Mouse (Mus musculus) gastrocnemius, adult 2 months (tissue): ENCODE measurements around the gene Ankrd33. TPM values are rescaled to one million over a fixed set of nuclear protein-coding genes. Genes with fewer than 3 reads are reported as not detected.

ENCODE experiments used
- DNase-seq: peaks from one replicate; pipeline ENCODE4 v3.0.0; 2022
- H3K27ac ChIP-seq: fragments of 200-600 bp; 2 replicates; pipeline ENCODE4 v1.8.1; 2022; ENCODE audit warnings: mild to moderate bottlenecking
- H3K4me3 ChIP-seq: fragments of 200-600 bp; 2 replicates; pipeline ENCODE4 v1.8.1; 2022; ENCODE audit warnings: mild to moderate bottlenecking, moderate library complexity
- CTCF ChIP-seq: fragments of 200-600 bp; IDR thresholded peaks from 2 replicates; pipeline ENCODE4 v1.8.1; 2022; ENCODE audit warnings: antibody characterized with exemption, mild to moderate bottlenecking, moderate library complexity
- intact Hi-C: fragments of 180-260 bp; cut with DNase I; formaldehyde crosslinking; loops from one replicate; pipeline ENCODE4 v1.15.1; 2025
- total RNA-seq, 2 experiments: library from RNA; stranded (reverse); gene quantifications; 2 replicates each; pipeline ENCODE4 v1.2.3; 2021

The Ankrd33 gene
- total RNA-seq, 2 experiments from 2014 or later = not detected

DNA sequence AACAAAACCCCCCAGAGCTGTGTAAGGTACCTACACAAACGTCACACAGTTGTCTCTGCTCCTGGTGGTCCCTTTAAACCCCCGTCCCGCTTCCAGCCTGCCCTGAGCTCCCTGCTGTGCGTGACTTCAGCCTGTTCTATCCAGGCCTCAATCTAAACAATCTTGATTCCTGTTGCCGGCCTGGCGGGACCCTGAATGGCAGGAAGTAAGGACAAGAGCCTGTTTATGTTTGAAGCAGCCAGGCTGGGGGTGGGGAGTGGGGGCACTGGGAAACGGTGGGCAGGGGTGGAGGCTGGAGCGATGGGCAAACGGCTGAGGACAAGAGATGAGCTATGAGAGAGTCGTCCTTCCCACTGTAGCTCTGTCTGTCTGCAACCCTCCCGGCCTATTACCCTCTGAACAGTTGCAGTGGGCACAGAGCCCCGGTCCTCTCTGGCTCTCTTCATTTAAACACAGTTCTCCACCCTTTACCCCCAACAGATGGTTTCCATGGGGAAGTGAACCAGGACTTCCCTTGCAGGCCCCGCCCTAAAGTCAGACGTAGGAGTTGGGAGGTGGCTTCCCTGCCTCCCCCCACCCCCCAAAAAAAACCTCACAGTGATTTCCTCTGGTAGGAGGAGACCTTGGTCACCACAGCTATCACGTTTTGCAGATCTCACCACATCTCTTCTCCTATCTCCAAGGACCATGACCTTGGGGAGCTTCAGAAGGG is 18.6 kb downstream of the Ankrd33 start:
- TF ChIP-seq CTCF = no peak
- intact Hi-C loops = no loop called here
- Histone ChIP-seq H3K4me3 (peak overlapping the region; percentile 85), H3K27ac (peak overlapping the region; percentile 64)
- DNase-seq = peak; percentile 50

DNA sequence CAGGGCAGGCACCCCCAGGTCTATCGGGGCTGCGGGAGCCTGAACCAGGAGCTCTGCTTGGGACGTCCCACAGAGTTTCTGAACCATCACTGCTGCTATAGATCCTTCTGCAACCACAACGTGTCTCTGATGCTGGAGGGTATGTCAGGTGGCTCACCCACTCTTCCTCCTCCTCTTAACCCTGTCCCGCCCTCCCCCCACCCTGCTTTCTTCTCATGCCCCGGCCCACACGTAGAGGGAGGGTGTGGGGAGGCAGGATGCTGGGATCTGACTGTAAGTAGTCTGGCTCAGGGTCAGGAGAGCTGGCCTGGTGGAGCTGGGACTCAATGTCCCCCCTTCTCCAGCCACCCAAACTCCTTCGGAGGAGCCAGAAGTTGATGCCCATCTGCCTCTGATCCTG is 19.9 kb downstream of the Ankrd33 start:
- no peak for DNase-seq
- H3K4me3 ChIP-seq = no peak overlapping the region; the same call in 1 of the 2 replicates
- no peak for TF ChIP-seq CTCF
- intact Hi-C loops = no loop called here
- H3K27ac ChIP-seq = peak overlapping the region; percentile 28

DNA sequence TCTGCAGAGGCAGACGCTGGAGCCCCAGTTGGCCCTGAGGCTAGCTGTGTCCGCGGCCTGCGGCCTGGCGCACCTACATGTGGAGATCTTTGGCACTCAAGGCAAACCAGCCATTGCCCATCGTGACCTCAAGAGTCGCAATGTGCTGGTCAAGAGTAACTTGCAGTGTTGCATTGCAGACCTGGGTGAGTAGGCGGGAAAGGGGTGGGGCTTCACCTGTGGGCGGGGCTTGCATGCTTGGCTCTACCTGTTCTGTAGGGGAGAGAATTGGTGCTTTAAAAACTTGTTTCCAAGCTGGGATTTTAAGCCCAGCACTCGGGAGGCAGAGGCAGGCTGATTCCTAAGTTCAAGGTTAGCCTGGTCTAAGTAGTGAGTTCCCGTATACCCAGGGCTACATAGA is 21.9 kb downstream of the Ankrd33 start:
- intact Hi-C loops = no loop called here
- no peak overlapping the region for H3K27ac ChIP-seq
- H3K4me3 ChIP-seq = no peak overlapping the region
- no peak for DNase-seq
- TF ChIP-seq CTCF = no peak

DNA sequence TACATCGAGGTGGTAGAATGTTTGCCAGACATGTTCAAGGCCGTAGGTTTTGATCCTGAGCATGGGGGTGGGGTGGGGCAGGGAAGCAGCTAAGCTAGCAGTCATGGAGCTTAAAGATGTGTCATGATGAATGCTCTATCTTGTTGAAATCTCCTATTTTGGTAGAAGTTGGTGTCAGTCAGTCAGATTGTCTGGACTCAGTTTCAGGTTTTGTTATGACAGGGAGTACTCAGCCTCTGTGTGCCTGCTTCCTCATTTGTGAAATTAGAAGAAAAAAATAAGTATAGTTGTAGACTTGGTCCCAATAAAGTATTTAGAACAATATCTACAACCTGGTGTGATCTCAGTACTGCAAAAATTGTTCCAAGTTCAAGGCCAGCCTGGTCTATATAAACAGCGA is 23.1 kb downstream of the Ankrd33 start:
- Histone ChIP-seq H3K4me3 (no peak overlapping the region), H3K27ac (0 out of 2 replicates have a peak overlapping the region, but pooled peaks have one; percentile 82)
- TF ChIP-seq CTCF = no peak
- no peak for DNase-seq
- intact Hi-C loops = no loop called here

DNA sequence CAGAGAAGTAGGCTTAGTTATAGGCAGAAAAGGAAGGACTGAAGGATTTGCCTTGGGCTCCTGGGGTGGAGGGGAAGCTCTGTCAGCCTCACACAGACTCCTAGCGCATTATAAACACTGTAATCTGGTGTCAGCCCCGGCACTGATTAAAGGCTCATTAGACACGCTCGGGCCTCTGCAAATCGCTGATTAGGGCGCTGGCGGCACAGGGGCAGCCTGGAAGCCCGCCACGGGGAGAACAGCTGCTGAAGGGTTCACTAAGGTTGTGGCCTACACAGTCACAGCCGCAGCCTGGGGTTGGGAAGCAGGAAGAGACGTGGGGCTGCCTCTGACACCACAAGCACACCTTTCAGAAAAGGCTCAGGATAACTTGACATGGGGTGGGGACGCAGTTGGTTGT is 24.3 kb downstream of the Ankrd33 start:
- intact Hi-C loops = no loop called here
- DNase-seq = peak; percentile 91
- no peak for TF ChIP-seq CTCF
- peak overlapping the region; percentile 82 for H3K27ac ChIP-seq
- H3K4me3 ChIP-seq = no peak overlapping the region; the same call in 1 of the 2 replicates

DNA sequence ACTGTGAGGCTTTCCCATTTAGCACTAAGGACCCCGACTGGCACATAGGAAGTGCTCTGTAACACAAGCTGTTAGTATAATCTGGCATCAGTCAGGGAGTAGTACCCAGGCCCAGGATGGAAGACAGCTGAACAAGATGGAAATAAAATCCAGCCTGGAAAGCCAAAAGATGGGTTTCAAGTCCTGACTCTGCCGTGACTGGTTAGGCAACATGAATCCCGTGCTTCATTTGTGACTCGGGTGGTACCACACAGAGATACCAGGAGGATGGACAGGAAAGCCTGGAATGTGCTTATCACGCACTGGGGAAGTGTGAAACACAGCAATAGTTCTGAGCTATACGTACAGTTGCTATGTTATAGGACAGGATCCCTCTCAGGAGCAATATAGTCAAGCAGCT is 25.0 kb downstream of the Ankrd33 start:
- no peak for DNase-seq
- intact Hi-C loops = no loop called here
- peak overlapping the region; percentile 82 for H3K27ac ChIP-seq
- TF ChIP-seq CTCF = no peak
- H3K4me3 ChIP-seq = peak overlapping the region; percentile 55

DNA sequence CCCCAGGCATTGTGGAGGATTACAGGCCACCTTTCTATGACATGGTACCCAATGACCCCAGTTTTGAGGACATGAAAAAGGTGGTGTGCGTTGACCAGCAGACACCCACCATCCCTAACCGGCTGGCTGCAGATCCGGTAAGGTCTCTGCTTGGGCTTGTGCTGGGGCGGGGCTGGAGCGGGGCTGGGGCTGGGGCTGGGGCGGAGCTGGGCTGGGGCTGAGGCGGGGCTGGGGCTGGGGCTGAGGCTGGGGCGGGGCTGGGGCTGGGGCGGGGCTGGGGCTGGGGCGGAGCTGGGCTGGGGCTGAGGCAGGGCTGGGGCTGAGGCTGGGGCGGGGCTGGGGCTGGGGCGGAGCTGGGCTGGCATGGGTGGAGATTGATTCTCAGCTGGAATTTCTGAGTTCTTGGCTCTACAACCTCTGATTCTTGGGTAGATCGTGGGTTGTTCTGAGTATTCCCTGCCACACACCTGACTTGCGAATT is 25.5 kb downstream of the Ankrd33 start:
- peak; percentile 84 for DNase-seq
- intact Hi-C loops = no loop called here
- TF ChIP-seq CTCF = no peak
- H3K27ac ChIP-seq = peak overlapping the region; percentile 89
- peak overlapping the region; percentile 72 for H3K4me3 ChIP-seq

DNA sequence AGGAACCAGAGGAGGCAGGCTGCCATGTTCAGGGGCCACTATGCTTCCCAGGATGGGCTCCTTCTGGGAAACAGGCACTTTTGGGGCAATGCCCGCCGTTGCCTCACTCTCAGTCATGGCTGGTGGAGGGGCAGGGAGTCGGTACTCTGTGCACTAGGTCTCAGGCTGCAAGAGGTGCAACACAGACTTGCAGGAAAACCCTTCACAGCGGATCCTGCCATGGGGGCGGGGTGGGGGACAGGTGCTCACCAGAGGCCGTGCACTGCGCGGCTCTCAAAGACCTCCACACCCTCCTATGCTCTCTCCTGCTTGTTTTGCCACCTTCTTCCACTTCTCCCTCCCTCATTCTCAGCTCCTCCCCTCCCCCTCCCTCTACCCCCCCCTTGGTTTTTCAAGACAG is 27.1 kb downstream of the Ankrd33 start:
- Histone ChIP-seq H3K27ac (peak overlapping the region; percentile 89), H3K4me3 (peak overlapping the region; percentile 72)
- peak; percentile 61 for DNase-seq
- no peak for TF ChIP-seq CTCF
- intact Hi-C loops = no loop called here

DNA sequence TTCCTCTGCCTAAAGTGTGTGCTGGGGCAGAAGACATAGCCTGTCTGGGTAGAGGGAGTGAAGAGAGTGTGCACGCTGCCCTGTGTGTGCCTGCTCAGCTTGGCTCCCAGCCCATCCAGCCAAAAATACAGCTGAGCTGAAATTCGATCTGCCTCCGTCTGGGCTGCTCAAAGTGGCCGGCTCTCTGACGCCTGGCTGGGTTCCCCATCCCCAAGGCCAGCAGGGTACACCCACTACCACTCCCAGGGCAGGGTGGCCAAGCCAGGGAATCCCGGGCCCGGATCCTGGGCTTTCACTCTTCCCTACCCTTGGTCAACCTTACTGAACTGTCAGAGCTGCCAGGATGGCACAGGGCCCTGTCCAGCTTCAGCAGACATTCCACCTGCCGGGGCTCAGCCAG is 27.9 kb downstream of the Ankrd33 start:
- no peak for TF ChIP-seq CTCF
- Histone ChIP-seq H3K27ac (peak overlapping the region; percentile 89), H3K4me3 (peak overlapping the region; percentile 72)
- DNase-seq = peak; percentile 95
- intact Hi-C loops = no loop called here

DNA sequence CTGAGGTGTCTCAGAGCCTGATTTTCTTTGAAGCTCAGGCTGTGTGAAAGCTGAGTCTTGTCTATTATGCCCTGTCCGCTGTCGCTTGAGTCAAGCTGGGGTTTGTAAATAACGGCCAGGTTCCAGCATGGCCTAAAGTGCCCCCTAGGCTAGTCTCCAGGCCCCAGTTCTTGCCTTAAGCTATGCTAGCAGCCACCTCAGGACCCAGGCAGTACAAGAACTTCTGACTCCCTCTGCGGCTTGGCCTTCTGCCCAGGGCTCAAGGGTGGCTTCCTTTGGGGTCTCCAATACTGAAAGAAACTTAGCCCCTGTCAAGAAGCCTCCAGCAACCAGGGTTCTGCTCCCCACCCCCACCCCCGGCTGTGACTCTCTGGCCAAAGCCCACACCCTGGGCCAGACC is 28.6 kb downstream of the Ankrd33 start:
- intact Hi-C loops = no loop called here
- Histone ChIP-seq H3K27ac (peak overlapping the region; percentile 89), H3K4me3 (peak overlapping the region; percentile 72)
- DNase-seq = peak; percentile 64
- TF ChIP-seq CTCF = no peak

DNA sequence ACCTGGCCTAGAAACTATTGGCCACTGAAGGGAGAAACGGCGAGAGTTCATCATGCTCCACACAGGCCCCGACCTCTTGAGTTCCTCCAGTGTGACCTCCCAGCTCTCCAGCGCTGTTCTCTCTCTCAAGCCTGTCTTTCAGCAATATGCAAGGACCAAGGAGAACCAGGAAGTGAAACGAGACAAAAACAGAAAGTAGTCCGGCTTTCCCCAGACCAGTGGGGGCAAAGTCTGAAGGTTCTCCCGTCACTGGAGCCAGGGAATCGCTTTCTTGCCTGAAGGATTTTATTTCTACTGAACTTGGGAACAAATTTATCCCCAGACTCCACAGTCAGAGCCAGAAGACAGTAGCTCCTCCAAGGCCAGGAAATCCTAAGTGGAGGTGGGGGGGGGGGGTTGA is 29.2 kb downstream of the Ankrd33 start:
- intact Hi-C loops = no loop called here
- no peak for DNase-seq
- no peak for TF ChIP-seq CTCF
- Histone ChIP-seq H3K4me3 (peak overlapping the region; percentile 65), H3K27ac (peak overlapping the region; percentile 89)

DNA sequence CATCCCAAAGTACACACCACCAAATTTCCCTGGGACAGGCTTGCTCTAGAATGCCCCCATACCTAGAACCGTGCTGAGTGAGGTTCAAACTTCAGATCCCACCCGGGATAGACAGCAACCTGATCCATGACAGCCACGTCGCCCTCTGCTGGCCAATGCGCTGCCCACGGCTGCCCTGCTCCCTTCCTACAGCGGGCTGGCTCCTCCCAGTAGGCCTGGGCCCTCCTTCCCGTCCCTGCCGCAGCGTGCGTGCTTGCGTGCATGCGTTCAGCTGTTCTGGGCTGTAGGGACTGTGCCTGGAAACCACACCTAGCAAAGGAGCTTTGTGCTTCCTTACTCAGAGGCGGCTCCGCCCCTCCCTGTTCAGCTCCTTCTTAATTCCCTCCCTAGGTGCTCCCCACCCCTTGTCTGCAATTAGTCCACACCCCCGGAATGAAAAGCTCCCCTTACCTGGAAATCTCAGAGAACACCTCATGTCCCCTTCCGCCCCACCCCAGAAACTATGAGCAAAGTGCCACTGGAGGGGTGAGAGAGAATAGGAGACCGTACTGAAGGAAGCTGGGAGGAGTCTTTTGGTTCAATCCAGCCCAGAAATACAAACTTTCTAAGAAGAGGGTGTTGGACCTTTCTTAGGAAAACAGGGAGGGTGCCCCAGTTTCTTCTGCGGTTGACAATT is 30.0 kb downstream of the Ankrd33 start:
- intact Hi-C loops = loop anchor here (2.0 kb wide), 1 partner anchor 27 kb away; no protein-coding TSS in a partner anchor
- H3K27ac ChIP-seq = peak overlapping the region; percentile 89

More for the DNA sequence above, 30.0 kb downstream of the Ankrd33 start:
- TF ChIP-seq CTCF = peak; percentile 96
- peak overlapping the region; percentile 65 for H3K4me3 ChIP-seq
- DNase-seq = peak; percentile 98
